Mouse (Mus musculus) embryonic facial prominence, embryonic 12.5 days (tissue): ENCODE data around the gene Cntnap5c. TPM values are rescaled to one million over a fixed set of nuclear protein-coding genes. Genes with fewer than 3 reads are reported as not detected.

ENCODE experiments used
- ATAC-seq: fragments of 200-750 bp; cut with Nextera tagmentation; 2 replicates; pipeline ENCODE4 v1.8.0; 2017; ENCODE audit not compliant: insufficient number of reproducible peaks, insufficient read depth, low FRiP score, low TSS enrichment
- H3K27ac ChIP-seq: fragments of 300-500 bp; sonication (generic); 2 replicates; pipeline ENCODE4 v1.5.1; 2016; ENCODE audit warnings: mild to moderate bottlenecking
- H3K27me3 ChIP-seq: fragments of 300-500 bp; sonication (generic); 2 replicates; pipeline ENCODE4 v1.6.1; 2016; ENCODE audit warnings: mild to moderate bottlenecking, moderate library complexity
- H3K36me3 ChIP-seq: fragments of 300-500 bp; sonication (generic); 2 replicates; pipeline ENCODE4 v1.6.1; 2016; ENCODE audit warnings: mild to moderate bottlenecking
- H3K4me1 ChIP-seq: fragments of 300-500 bp; sonication (generic); 2 replicates; pipeline ENCODE4 v1.6.1; 2016
- H3K4me2 ChIP-seq: fragments of 300-500 bp; sonication (generic); replicated peaks from 2 replicates; pipeline ENCODE4 v1.6.1; 2016; ENCODE audit warnings: mild to moderate bottlenecking, moderate library complexity
- H3K4me3 ChIP-seq: fragments of 300-500 bp; sonication (generic); 2 replicates; pipeline ENCODE4 v1.5.1; 2016; ENCODE audit warnings: mild to moderate bottlenecking
- H3K9ac ChIP-seq: fragments of 300-500 bp; sonication (generic); 2 replicates; pipeline ENCODE4 v1.6.1; 2016; ENCODE audit warnings: mild to moderate bottlenecking, moderate library complexity
- H3K9me3 ChIP-seq: fragments of 300-500 bp; sonication (generic); 2 replicates; pipeline ENCODE4 v1.6.1; 2016; ENCODE audit warnings: mild to moderate bottlenecking, moderate library complexity
- WGBS: fragments of 180-500 bp; shearing (Covaris S2); methylation state at CpG from one replicate; pipeline ENCODE4 v1.1.7; 2016; 5-methylcytosine and 5-hydroxymethylcytosine counted together
- polyA plus RNA-seq: library from polyadenylated mRNA; unstranded; fragments of >200 nt; fragmentation: Nextera tagmentation; extraction: Ambion mirVana; gene quantifications from 2 replicates; pipeline ENCODE4 v1.2.1, GENCODE M21; 2016

Cntnap5c gene
- polyA plus RNA-seq, result 0.09 TPM in 1 of 2 replicates, not detected in the other

- ATAC-seq, result peak; percentile 83
- H3K36me3 ChIP-seq, result no peaks in the 10 kb centered on the region
- 19% methylated on average over 26 of the region's 26 CpGs for WGBS
- H3K4me2 ChIP-seq, result no peak within 1 kb of the TSS; the same call in 1 of the 2 replicates
- no peaks in the 10 kb centered on the region for H3K9me3 ChIP-seq
- no peak within 1 kb of the TSS for H3K27ac ChIP-seq
- H3K27me3 ChIP-seq, result no peaks in the 10 kb centered on the region
- H3K4me1 ChIP-seq, result no peaks in the 10 kb centered on the region
- H3K9ac ChIP-seq, result no peak within 1 kb of the TSS
- H3K4me3 ChIP-seq, result no peak within 1 kb of the TSS
Observed at GRCm38 (mm10) chr17:57768622-57769610, at the start of gene Cntnap5c. Cntnap5c (plus strand) TSS chr17:57769570.

GRCm38 (mm10) chr17:57742119-57742518 lies 27.3 kb upstream of the Cntnap5c start, which contains the start of gene Gm21834:
Gm21834 (minus strand) TSS chr17:57742219.
- Histone ChIP-seq H3K36me3 (no peaks in the 10 kb centered on the region), H3K4me3 (no peak within 1 kb of the TSS), H3K4me2 (no peak within 1 kb of the TSS), H3K9me3 (no peaks in the 10 kb centered on the region), H3K9ac (no peak within 1 kb of the TSS), H3K4me1 (no peaks in the 10 kb centered on the region), H3K27ac (no peak within 1 kb of the TSS), H3K27me3 (no peaks in the 10 kb centered on the region)
- WGBS, result 81% methylated on average over 5 of the region's 5 CpGs
- peak; percentile 56; the same call in 1 of the 2 replicates for ATAC-seq

- Histone ChIP-seq H3K9ac (no peak overlapping the region), H3K4me3 (no peak overlapping the region), H3K36me3 (no peaks in the 10 kb centered on the region), H3K4me1 (no peaks in the 10 kb centered on the region), H3K27me3 (no peaks in the 10 kb centered on the region), H3K27ac (no peak overlapping the region), H3K4me2 (no peak overlapping the region), H3K9me3 (no peaks in the 10 kb centered on the region)
- no peak for ATAC-seq
- WGBS, result 61% methylated on average over 1 of the region's 1 CpGs
Observed at GRCm38 (mm10) chr17:57758033-57758432, 11.3 kb upstream of the Cntnap5c start.

- Histone ChIP-seq H3K36me3 (no peaks in the 10 kb centered on the region), H3K4me3 (no peak overlapping the region), H3K27me3 (no peaks in the 10 kb centered on the region), H3K4me1 (no peaks in the 10 kb centered on the region), H3K27ac (no peak overlapping the region), H3K9me3 (no peaks in the 10 kb centered on the region), H3K4me2 (no peak overlapping the region), H3K9ac (no peak overlapping the region)
- no peak for ATAC-seq
Observed at GRCm38 (mm10) chr17:57767306-57767705, 2.1 kb upstream of the Cntnap5c start.

GRCm38 (mm10) chr17:57770904-57771303 lies 1.5 kb downstream of the Cntnap5c start:
- Histone ChIP-seq H3K4me3 (no peak overlapping the region), H3K4me1 (no peaks in the 10 kb centered on the region), H3K4me2 (no peak overlapping the region), H3K9ac (no peak overlapping the region), H3K27me3 (no peaks in the 10 kb centered on the region), H3K9me3 (no peaks in the 10 kb centered on the region), H3K27ac (no peak overlapping the region), H3K36me3 (no peaks in the 10 kb centered on the region)
- 12% methylated on average over 4 of the region's 4 CpGs for WGBS
- no peak for ATAC-seq

- no peak for ATAC-seq
- no peak overlapping the region for H3K27ac ChIP-seq
- no peak overlapping the region for H3K4me2 ChIP-seq
- 81% methylated on average over 1 of the region's 1 CpGs for WGBS
- H3K9me3 ChIP-seq, result no peaks in the 10 kb centered on the region
- no peak overlapping the region for H3K9ac ChIP-seq
- no peaks in the 10 kb centered on the region for H3K4me1 ChIP-seq
- H3K27me3 ChIP-seq, result no peaks in the 10 kb centered on the region
- H3K4me3 ChIP-seq, result no peak overlapping the region
- H3K36me3 ChIP-seq, result no peaks in the 10 kb centered on the region
Observed at GRCm38 (mm10) chr17:57788161-57788799, 18.9 kb downstream of the Cntnap5c start.

- Histone ChIP-seq H3K36me3 (no peaks in the 10 kb centered on the region), H3K9ac (no peak overlapping the region), H3K27ac (no peak overlapping the region), H3K9me3 (no peaks in the 10 kb centered on the region), H3K4me2 (no peak overlapping the region), H3K27me3 (no peaks in the 10 kb centered on the region), H3K4me1 (no peaks in the 10 kb centered on the region), H3K4me3 (no peak overlapping the region)
- no peak for ATAC-seq
- 89% methylated on average over 3 of the region's 3 CpGs for WGBS
Observed at GRCm38 (mm10) chr17:57795408-57795807, 26.0 kb downstream of the Cntnap5c start.

- Histone ChIP-seq H3K27ac (no peak overlapping the region), H3K27me3 (no peaks in the 10 kb centered on the region), H3K9ac (no peak overlapping the region), H3K4me1 (no peaks in the 10 kb centered on the region), H3K4me2 (no peak overlapping the region), H3K4me3 (no peak overlapping the region), H3K36me3 (no peaks in the 10 kb centered on the region), H3K9me3 (no peaks in the 10 kb centered on the region)
- 81% methylated on average over 3 of the region's 3 CpGs for WGBS
- no peak for ATAC-seq
Observed at GRCm38 (mm10) chr17:57796668-57797311, 27.4 kb downstream of the Cntnap5c start.

GRCm38 (mm10) chr17:57799414-57799985 lies 30.1 kb downstream of the Cntnap5c start:
- Histone ChIP-seq H3K9me3 (no peaks in the 10 kb centered on the region), H3K4me3 (no peak overlapping the region), H3K4me1 (no peaks in the 10 kb centered on the region), H3K27ac (no peak overlapping the region), H3K4me2 (no peak overlapping the region), H3K9ac (no peak overlapping the region), H3K27me3 (no peaks in the 10 kb centered on the region), H3K36me3 (no peaks in the 10 kb centered on the region)
- 72% methylated on average over 3 of the region's 3 CpGs for WGBS
- ATAC-seq, result no peak

- ATAC-seq, result no peak
- WGBS, result 89% methylated on average over 1 of the region's 1 CpGs
- Histone ChIP-seq H3K27me3 (no peaks in the 10 kb centered on the region), H3K4me3 (no peak overlapping the region), H3K4me1 (no peaks in the 10 kb centered on the region), H3K27ac (no peak overlapping the region), H3K4me2 (no peak overlapping the region), H3K9ac (no peak overlapping the region), H3K36me3 (no peaks in the 10 kb centered on the region), H3K9me3 (no peaks in the 10 kb centered on the region)
Observed at GRCm38 (mm10) chr17:57801180-57801579, 31.8 kb downstream of the Cntnap5c start.

- no peak overlapping the region for H3K9ac ChIP-seq
- ATAC-seq, result no peak
- H3K4me3 ChIP-seq, result no peak overlapping the region
- H3K36me3 ChIP-seq, result no peaks in the 10 kb centered on the region
- no peaks in the 10 kb centered on the region for H3K27me3 ChIP-seq
- H3K27ac ChIP-seq, result no peak overlapping the region
- no peak overlapping the region for H3K4me2 ChIP-seq
- no peaks in the 10 kb centered on the region for H3K4me1 ChIP-seq
- H3K9me3 ChIP-seq, result no peaks in the 10 kb centered on the region
Observed at GRCm38 (mm10) chr17:57837090-57837971, 68.0 kb downstream of the Cntnap5c start.
